Mouse (Mus musculus): ENCODE measurements at regions not wholly inside any gene's neighbourhood (a gene's known extent, or its start where the extent isn't known, plus 50 kb on each side); places are given as distances from the start of the nearest gene placed in this dataset.

GRCm38 (mm10) chr5:118438016-118438415, 122.5 kb upstream of the Med13l start:
- 67% methylated on average over 6 of the region's 6 CpGs for WGBS
- H3K4me1 ChIP-seq (ENCODE audit: control insufficient read depth, insufficient read depth, low read length), result no peaks in the 10 kb centered on the region
- H3K27ac ChIP-seq (ENCODE audit: insufficient read depth, low read depth, low read length), result no peak overlapping the region
- TF ChIP-seq POLR2A (IDR thresholded peaks at IDR 0.05; ENCODE audit: insufficient read depth, low read depth, low read length) (no peak), CTCF (IDR thresholded peaks at IDR 0.05; ENCODE audit: insufficient read depth, low read depth, low read length) (no peak)
- no peak overlapping the region for H3K4me3 ChIP-seq (ENCODE audit: insufficient read depth, low read depth, low read length)

GRCm38 (mm10) chr5:118444538-118445251, 115.8 kb upstream of the Med13l start:
- 66% methylated on average over 8 of the region's 8 CpGs for WGBS
- Histone ChIP-seq H3K4me1 (ENCODE audit: control insufficient read depth, insufficient read depth, low read length) (no peaks in the 10 kb centered on the region), H3K27ac (ENCODE audit: insufficient read depth, low read depth, low read length) (no peak overlapping the region), H3K4me3 (ENCODE audit: insufficient read depth, low read depth, low read length) (no peak overlapping the region)
- TF ChIP-seq CTCF (IDR thresholded peaks at IDR 0.05; ENCODE audit: insufficient read depth, low read depth, low read length) (no peak), POLR2A (IDR thresholded peaks at IDR 0.05; ENCODE audit: insufficient read depth, low read depth, low read length) (no peak)

DNA sequence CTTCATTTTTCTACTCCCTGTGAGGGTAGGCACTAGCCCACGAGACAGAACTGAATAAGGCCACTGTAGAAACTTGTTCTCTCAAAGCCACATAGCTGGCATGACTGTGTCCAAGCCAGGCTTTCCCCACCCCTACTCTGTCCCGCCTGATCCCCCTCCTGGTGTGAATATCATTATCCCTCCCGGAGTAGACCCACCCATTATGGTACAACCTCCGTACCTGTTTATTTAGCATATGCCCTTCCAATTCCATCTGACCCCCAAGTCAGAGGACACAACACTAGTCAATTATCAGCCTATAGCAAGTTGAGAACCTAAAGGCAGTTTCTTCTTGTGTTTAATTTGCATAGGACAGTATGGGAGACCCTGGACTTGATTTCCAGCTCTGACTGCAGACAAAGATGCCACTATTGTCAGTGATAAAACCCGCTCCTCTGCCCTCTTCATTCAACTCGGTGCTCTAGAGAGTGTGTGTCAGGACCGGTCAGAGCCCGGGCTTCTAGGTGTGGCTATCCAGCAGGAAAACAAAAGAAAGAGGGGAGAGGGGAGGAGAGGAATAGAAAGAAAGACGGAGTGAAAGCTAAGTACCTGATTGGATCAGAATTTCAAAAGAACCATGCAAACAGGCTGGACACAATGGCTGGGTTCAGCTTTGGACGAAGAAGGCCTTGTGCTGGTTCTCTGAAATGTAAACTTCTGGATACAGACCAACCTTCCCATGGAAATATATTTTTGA, 115.1 kb upstream of the Med13l start:
- H3K4me3 ChIP-seq (ENCODE audit: insufficient read depth, low read depth, low read length), result no peak overlapping the region
- TF ChIP-seq POLR2A (IDR thresholded peaks at IDR 0.05; ENCODE audit: insufficient read depth, low read depth, low read length), result no peak
- no peak for TF ChIP-seq CTCF (IDR thresholded peaks at IDR 0.05; ENCODE audit: insufficient read depth, low read depth, low read length)
- WGBS, result 71% methylated on average over 10 of the region's 10 CpGs
- no peak overlapping the region for H3K27ac ChIP-seq (ENCODE audit: insufficient read depth, low read depth, low read length)
- H3K4me1 ChIP-seq (ENCODE audit: control insufficient read depth, insufficient read depth, low read length), result no peaks in the 10 kb centered on the region

DNA sequence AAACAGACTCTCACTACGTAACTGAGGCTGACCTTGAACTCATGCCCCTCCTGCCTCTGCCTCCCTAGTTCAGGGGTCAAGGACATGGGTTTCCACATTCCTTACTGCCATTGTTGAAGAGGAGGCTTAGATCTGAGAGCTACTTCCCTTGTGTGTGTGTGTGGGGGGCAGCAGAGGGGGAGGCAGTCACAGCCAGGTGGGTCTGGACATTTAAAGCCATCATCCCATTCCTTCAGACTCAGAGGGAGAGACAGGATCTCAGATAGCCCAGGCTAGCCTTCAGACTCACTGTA, 114.5 kb upstream of the Med13l start:
- TF ChIP-seq CTCF (IDR thresholded peaks at IDR 0.05; ENCODE audit: insufficient read depth, low read depth, low read length) (no peak), POLR2A (IDR thresholded peaks at IDR 0.05; ENCODE audit: insufficient read depth, low read depth, low read length) (no peak)
- 100% methylated on average over 1 of the region's 1 CpGs for WGBS

GRCm38 (mm10) chr5:118446878-118447277, 113.6 kb upstream of the Med13l start:
- no peaks in the 10 kb centered on the region for H3K4me1 ChIP-seq (ENCODE audit: control insufficient read depth, insufficient read depth, low read length)
- H3K27ac ChIP-seq (ENCODE audit: insufficient read depth, low read depth, low read length), result no peak overlapping the region
- WGBS, result 64% methylated on average over 6 of the region's 6 CpGs
- TF ChIP-seq POLR2A (IDR thresholded peaks at IDR 0.05; ENCODE audit: insufficient read depth, low read depth, low read length), result no peak
- no peak for TF ChIP-seq CTCF (IDR thresholded peaks at IDR 0.05; ENCODE audit: insufficient read depth, low read depth, low read length)
- no peak overlapping the region for H3K4me3 ChIP-seq (ENCODE audit: insufficient read depth, low read depth, low read length)

More for the DNA sequence above, 114.5 kb upstream of the Med13l start:
- H3K4me3 ChIP-seq (ENCODE audit: insufficient read depth, low read depth, low read length), result no peak overlapping the region
- no peaks in the 10 kb centered on the region for H3K4me1 ChIP-seq (ENCODE audit: control insufficient read depth, insufficient read depth, low read length)
- no peak overlapping the region for H3K27ac ChIP-seq (ENCODE audit: insufficient read depth, low read depth, low read length)

DNA sequence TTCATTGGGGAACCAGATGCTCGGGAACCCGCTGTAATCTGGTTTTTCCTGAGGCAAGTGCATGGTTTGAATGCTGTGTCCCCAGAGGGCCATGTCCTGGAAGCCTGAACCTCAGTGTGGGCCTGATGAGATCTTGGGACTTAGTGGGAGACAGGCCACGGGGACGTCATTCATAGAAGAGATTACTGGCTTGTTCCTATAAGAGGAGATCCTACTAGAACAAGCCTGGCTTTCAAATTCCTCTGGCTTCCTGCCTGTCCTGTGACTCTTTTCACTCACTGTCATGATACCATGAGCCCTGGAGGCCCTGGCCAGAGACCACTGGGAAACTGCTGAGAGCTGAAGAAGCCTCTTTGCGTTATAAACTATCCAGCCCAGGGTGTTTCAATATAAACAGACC, 113.1 kb upstream of the Med13l start:
- 90% methylated on average over 5 of the region's 5 CpGs for WGBS

DNA sequence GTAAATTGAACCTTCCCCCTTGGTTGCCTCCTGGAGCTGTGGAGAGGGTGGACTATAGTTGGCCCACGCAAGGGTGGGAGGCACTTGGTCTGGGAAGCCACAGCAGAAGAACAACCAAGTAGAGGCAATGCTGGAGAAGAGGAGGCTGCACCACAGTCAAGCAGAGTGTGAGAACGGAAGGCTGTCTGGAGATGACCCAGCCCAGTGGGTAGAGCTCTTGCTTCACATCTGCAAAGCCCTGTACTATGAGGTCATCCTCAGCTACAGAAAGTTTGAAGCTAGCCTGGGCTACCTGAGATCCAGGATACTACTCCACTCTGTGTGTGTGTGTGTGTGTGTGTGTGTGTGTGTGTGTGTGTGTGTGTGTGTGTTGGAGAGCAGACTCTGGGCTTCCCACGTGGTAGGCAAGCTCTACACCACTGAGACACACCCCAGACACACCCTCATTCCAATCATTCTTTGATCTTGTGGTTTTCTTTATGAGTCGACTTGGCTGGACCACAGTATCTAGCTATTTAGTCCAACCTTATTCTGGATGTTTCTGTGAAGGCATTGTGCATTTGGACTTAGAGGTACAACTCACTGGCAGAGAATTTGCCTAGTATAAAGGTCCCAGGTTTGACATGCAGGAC, 111.5 kb upstream of the Med13l start:
- Histone ChIP-seq H3K27ac (ENCODE audit: insufficient read depth, low read depth, low read length) (no peak overlapping the region), H3K4me1 (ENCODE audit: control insufficient read depth, insufficient read depth, low read length) (no peaks in the 10 kb centered on the region), H3K4me3 (ENCODE audit: insufficient read depth, low read depth, low read length) (no peak overlapping the region)
- WGBS, result 75% methylated on average over 4 of the region's 4 CpGs
- TF ChIP-seq POLR2A (IDR thresholded peaks at IDR 0.05; ENCODE audit: insufficient read depth, low read depth, low read length), result no peak
- no peak for TF ChIP-seq CTCF (IDR thresholded peaks at IDR 0.05; ENCODE audit: insufficient read depth, low read depth, low read length)

More for the DNA sequence above, 113.1 kb upstream of the Med13l start:
- TF ChIP-seq CTCF (IDR thresholded peaks at IDR 0.05; ENCODE audit: insufficient read depth, low read depth, low read length), result no peak
- no peak for TF ChIP-seq POLR2A (IDR thresholded peaks at IDR 0.05; ENCODE audit: insufficient read depth, low read depth, low read length)
- no peaks in the 10 kb centered on the region for H3K4me1 ChIP-seq (ENCODE audit: control insufficient read depth, insufficient read depth, low read length)
- H3K27ac ChIP-seq (ENCODE audit: insufficient read depth, low read depth, low read length), result no peak overlapping the region
- H3K4me3 ChIP-seq (ENCODE audit: insufficient read depth, low read depth, low read length), result no peak overlapping the region

DNA sequence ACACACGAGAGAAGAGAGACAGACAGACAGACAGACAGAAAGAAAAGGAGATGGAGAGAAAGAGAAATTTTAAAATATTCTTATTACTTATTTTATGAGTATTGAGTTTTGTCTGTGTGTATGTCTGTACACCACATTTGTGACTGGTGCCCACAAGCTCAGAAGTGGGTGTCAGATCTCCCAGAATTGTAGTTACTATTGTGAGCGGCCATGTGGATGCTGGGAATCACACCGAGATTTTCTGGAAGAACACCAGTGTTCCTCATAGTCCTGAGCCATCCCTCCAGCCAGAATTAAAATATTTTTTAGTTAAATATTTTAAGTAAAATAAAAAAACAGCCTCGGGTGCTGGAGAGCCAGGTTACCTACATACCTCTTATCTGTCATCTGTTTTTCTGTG, 110.6 kb upstream of the Med13l start:
- Histone ChIP-seq H3K4me1 (ENCODE audit: control insufficient read depth, insufficient read depth, low read length) (no peaks in the 10 kb centered on the region), H3K27ac (ENCODE audit: insufficient read depth, low read depth, low read length) (no peak overlapping the region), H3K4me3 (ENCODE audit: insufficient read depth, low read depth, low read length) (no peak overlapping the region)
- 84% methylated on average over 4 of the region's 4 CpGs for WGBS
- TF ChIP-seq CTCF (IDR thresholded peaks at IDR 0.05; ENCODE audit: insufficient read depth, low read depth, low read length) (no peak), POLR2A (IDR thresholded peaks at IDR 0.05; ENCODE audit: insufficient read depth, low read depth, low read length) (no peak)

DNA sequence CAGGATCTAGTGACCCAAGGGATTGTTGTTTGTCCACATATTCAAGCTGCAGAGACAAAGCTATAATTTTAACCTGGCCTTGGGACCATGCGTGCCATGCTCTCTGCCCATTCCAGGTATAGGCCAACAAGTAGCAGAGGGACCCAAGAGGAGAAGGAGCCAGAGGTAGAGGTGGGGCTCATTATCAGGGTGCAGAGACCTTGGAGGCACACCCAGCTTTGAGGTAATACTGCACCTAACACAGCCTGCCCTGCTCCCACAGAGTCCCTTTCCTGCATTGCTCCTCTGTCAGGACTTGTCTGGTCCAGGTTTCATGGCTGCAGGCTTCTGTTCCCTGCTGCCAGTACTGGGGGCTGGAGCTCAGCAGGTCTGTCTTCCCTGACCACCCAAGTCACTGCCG, 108.4 kb upstream of the Med13l start:
- Histone ChIP-seq H3K4me1 (ENCODE audit: control insufficient read depth, insufficient read depth, low read length) (no peaks in the 10 kb centered on the region), H3K27ac (ENCODE audit: insufficient read depth, low read depth, low read length) (no peak overlapping the region), H3K4me3 (ENCODE audit: insufficient read depth, low read depth, low read length) (no peak overlapping the region)
- WGBS, result 81% methylated on average over 2 of the region's 2 CpGs
- TF ChIP-seq CTCF (IDR thresholded peaks at IDR 0.05; ENCODE audit: insufficient read depth, low read depth, low read length), result no peak
- no peak for TF ChIP-seq POLR2A (IDR thresholded peaks at IDR 0.05; ENCODE audit: insufficient read depth, low read depth, low read length)
